Mouse (Mus musculus) bone marrow macrophage, adult 2 months (primary cell): Measurements from ENCODE around the gene Qtrt2. TPM values are rescaled to one million over a fixed set of nuclear protein-coding genes. Genes with fewer than 3 reads are reported as not detected.

Source experiments
- H3K27ac ChIP-seq: 2 replicates; pipeline ENCODE4 v1.5.1; 2012; ENCODE audit warnings: low read depth, low read length; ENCODE audit not compliant: insufficient read depth
- H3K4me1 ChIP-seq: 2 replicates; pipeline ENCODE4 v1.6.1; 2012; ENCODE audit warnings: low read length; ENCODE audit not compliant: control insufficient read depth, insufficient read depth
- H3K4me3 ChIP-seq: 2 replicates; pipeline ENCODE4 v1.5.1; 2012; ENCODE audit warnings: mild to moderate bottlenecking, low read length, moderate library complexity; ENCODE audit not compliant: insufficient read depth
- CTCF ChIP-seq: IDR thresholded peaks from 2 replicates; pipeline ENCODE4 v1.5.1; 2012; ENCODE audit warnings: low read depth, mild to moderate bottlenecking, low read length, moderate library complexity
- POLR2A ChIP-seq: IDR thresholded peaks from 2 replicates; pipeline ENCODE4 v1.6.1; 2012; ENCODE audit warnings: mild to moderate bottlenecking, low read depth, low read length, borderline replicate concordance
- polyA plus RNA-seq: library from polyadenylated mRNA; stranded (reverse); fragments of >200 nt; gene quantifications from 2 replicates; pipeline ENCODE4 v1.2.4, GENCODE M21; 2012; ENCODE audit not compliant: missing spikeins, insufficient read depth, insufficient read length

The Qtrt2 gene
- polyA plus RNA-seq, 1 experiment, result 7.3 TPM

DNA sequence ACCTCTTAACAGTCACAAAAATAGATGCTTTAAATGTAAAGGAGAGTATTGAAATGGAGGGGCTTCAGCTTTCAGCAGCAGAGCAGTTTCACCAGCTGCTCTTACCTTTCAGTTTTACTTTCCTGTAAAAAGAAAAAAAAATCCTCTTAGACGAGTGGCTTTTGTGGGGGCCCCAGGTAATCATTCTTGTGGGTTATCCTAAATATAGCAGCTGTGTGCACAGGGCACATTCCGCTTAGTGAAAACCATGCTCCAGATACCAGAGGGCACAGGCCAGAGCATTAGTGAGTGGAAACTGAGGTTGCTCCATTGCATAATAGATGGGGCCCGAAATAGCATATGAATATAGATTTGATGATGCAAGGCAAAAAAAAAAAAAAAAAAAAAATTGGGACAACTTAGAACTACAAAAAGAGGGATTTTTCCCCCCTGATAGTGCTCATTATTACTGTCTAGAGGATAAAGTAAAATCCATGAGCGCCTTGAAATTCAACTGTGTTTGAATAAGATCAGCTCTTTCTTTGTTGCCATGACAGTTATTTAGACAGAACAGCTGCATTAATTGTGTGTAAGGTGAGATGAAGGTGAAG, 35.8 kb downstream of the Qtrt2 start:
- Histone ChIP-seq H3K4me3 (peak overlapping the region; percentile 82; the same call in 1 of the 2 replicates), H3K4me1 (peaks cover 5% of the 10 kb centered on the region; the same call in 1 of the 2 replicates), H3K27ac (no peak overlapping the region)
- TF ChIP-seq POLR2A, result no peak
- no peak for TF ChIP-seq CTCF

DNA sequence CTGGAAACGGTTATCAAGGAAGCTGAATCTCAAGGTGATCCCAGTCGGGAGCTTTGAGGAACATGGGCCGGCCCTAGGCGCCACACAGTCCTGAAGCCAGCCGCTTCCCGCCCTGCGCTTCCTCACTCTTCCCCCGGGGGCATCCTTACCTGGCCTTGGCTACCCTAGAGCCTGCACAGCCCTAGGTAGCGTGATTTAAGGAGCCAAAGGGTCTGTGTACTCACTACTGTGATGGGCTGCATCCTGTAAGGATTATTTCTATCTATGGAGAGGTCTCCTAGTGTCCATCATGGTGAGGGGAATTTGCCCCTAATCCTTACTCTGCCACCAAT, 36.6 kb downstream of the Qtrt2 start:
- H3K27ac ChIP-seq, result no peak overlapping the region
- TF ChIP-seq CTCF (0 out of 2 replicates have a peak, but pooled peaks have one; percentile 30), POLR2A (0 out of 2 replicates have a peak, but pooled peaks have one; percentile 3)
- H3K4me1 ChIP-seq, result peaks cover 5% of the 10 kb centered on the region; the same call in 1 of the 2 replicates
- H3K4me3 ChIP-seq, result peak overlapping the region; percentile 82

DNA sequence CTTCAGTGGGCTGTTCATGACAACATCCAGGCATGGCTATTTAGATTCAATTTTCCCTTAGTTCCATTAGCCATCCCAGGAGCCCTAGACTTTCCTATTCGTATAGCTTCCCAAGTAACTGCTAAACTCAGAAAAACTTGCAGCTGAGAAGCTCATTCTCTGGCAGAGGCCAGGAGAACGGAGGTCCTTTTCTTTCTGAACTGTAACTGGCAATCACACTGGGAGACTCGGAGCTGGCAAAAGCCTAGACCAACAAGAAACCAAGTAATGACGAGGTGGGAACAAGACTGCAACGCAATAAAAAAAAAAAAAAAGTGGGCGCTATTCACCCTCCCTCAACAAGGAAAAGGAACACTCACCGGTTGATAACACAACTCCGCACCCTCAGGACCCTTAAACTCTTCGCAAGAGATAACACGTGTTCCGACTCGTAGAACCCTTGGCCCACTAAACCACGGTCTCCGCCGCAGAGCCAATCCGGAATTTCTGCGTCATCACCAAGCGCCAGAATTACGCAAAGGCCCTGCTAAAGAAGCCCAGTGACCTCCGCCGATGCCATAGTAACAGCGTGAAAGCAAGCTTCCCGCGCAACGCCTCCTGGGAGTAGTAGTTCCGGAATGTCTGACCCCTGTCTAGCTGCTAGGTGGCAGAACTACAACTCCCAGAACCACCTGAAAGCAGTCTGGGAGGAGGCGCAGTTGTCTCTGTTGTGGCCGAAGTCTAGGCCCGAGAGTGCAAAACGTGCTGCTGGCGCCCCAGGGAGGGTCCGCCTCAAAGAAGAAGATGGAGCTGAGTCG, 37.2 kb downstream of the Qtrt2 start, which contains the start of gene Ccdc191:
Gene Ccdc191 (plus strand): TSS at position 593 of the 797 bp plus-strand sequence.
- H3K4me3 ChIP-seq, result peak within 1 kb of the TSS; percentile 82

DNA sequence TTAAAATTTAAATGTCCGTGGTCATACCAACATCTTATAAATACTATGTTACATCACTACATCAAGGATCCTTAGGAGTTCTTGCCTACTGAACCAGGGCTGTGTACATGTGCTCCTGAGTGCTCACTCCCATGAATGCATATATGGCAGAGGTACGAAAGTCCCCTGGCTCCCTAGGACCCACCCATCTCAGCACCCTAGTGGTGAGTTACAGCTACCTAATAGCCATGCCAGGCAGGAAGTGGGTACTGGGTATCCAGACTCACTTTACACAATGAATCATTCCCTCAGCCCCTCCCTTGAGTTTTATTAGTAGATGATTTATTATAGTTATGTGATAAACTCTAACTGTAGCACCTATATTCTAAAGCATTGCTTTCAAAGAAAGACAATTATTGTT, 44.3 kb downstream of the Qtrt2 start:
- Histone ChIP-seq H3K4me1 (no peaks in the 10 kb centered on the region), H3K4me3 (no peak overlapping the region), H3K27ac (no peak overlapping the region)
- TF ChIP-seq CTCF, result no peak
- no peak for TF ChIP-seq POLR2A

More for the DNA sequence above, 37.2 kb downstream of the Qtrt2 start, which contains the start of gene Ccdc191:
- Histone ChIP-seq H3K27ac (no peak within 1 kb of the TSS), H3K4me1 (peaks cover 5% of the 10 kb centered on the region; the same call in 1 of the 2 replicates)
- no peak for TF ChIP-seq POLR2A
- no peak for TF ChIP-seq CTCF

DNA sequence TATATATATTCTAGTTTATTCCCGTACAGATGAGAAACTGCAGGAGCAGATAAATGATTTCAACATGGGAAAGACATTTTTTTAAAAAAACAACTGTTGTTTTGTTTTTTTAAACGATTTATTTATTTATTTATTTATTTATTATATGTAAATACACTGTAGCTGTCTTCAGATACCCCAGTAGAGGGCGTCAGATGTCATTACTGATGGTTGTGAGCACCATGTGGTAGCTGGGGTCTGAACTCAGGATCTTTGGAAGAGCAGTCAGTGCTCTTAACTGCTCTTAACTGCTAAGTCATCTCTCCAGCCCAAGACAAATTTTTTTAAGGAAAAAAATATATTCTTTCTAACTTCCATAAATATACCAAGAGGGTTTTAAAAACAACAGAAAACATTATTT, 45.0 kb downstream of the Qtrt2 start:
- TF ChIP-seq POLR2A (no peak), CTCF (no peak)
- no peaks in the 10 kb centered on the region for H3K4me1 ChIP-seq
- no peak overlapping the region for H3K4me3 ChIP-seq
- H3K27ac ChIP-seq, result no peak overlapping the region

DNA sequence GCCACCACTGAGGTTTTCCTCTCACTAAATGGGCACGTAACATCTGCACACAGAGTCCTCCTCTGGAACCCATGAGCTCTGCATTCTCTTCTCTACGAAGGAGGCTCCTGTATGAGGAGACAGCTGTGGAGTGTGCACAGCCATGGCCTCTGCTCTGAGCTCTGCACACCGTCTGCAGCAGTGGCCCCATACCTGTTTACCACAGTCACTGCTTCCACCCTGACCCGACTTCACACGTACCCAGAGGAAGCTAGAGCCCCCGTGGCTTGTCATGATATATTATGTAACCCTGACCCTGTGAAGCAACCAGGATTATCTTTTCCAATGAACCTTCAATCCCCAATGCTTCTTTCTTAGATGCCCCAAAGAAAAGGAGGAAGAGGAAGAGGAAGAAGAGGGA, 46.8 kb downstream of the Qtrt2 start:
- no peaks in the 10 kb centered on the region for H3K4me1 ChIP-seq
- H3K27ac ChIP-seq, result no peak overlapping the region
- TF ChIP-seq CTCF, result no peak
- no peak for TF ChIP-seq POLR2A
- H3K4me3 ChIP-seq, result no peak overlapping the region

DNA sequence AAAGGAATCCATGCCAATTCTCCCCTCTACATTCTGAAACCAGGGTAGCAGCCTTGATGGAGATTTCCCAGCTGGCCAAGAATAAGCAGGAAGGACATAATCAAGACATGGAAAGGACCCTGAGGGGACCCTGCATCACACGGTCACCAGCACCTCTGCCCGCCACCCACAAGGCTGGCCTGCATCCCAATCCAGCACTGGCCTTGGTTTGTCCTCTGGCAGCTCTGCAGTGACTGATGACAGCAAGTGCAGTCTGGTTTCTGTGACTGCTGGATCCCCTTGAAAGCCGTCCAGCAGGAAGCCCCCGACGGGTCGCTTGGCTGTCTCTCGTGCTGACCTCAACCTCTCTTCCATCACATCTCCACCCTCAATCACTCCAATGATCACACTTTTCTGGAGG, 55.2 kb downstream of the Qtrt2 start:
- no peak overlapping the region for H3K27ac ChIP-seq
- no peak for TF ChIP-seq CTCF
- no peak for TF ChIP-seq POLR2A
- H3K4me3 ChIP-seq, result no peak overlapping the region
- no peaks in the 10 kb centered on the region for H3K4me1 ChIP-seq

DNA sequence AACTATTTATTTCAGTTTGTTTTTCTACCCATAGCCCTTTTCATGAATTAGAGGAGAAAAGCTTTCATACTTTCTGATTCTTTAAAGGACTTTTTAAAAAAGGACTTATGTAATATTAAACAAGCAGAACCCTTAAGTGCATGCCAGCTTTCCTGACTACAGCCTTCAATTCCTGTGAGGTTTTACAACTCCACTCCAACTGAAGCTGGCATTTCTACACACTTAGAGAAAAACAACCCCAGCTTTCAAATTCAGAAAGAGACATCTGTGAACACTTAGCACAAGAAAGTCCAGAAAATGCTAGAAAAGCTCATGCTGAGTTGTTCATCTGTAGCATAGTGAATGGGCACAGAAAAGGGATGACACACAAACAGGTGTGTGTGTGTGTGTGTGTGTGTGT, 56.8 kb downstream of the Qtrt2 start:
- H3K4me3 ChIP-seq, result no peak overlapping the region
- H3K27ac ChIP-seq, result no peak overlapping the region
- H3K4me1 ChIP-seq, result no peaks in the 10 kb centered on the region
- TF ChIP-seq CTCF, result no peak
- TF ChIP-seq POLR2A, result no peak

DNA sequence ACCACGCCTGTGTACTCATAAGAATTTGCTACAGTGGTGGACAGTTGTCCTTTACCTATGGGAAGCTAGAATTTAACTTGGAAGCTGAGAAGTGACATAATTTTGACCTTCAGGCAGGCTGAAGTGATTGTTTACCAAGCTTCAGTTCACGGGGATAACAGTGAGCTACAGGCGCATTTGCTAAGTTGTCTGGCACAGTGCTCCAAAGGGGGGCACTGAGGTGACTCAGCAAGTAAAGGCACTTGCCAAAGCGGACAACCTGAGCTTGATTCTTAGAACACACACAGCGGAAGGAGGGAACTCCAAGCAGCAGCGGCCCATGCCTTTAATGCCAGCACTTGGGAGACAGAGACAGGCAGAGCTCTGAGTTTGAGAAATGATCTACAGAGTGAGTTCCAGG, 66.0 kb downstream of the Qtrt2 start:
- Histone ChIP-seq H3K4me3 (no peak overlapping the region), H3K4me1 (no peaks in the 10 kb centered on the region), H3K27ac (no peak overlapping the region)
- no peak for TF ChIP-seq POLR2A
- no peak for TF ChIP-seq CTCF

DNA sequence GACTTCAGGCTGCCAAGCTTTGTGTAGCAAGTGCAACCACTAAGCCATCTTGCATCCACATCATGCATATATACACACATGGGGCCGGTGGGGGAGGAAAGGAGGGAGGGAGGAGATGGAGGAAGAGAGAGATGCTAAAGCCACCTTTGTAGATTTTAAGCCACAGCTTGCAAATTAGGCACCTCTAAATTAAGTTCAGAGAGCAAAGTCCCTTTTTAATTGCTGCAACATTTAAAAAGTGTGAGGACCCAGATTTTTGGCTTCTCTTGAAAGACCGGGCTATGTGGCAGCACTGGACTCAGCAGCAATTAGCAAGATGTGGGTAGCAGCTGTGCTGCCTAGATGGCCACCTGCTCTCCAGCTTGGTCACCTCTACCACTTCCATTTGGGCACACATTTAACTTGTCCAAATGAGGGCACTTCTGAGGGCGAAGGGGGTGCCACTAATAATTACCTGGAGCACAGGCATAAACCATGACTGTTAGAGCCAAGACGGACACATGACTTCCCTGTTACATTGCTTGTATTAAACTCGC, 67.6 kb downstream of the Qtrt2 start:
- Histone ChIP-seq H3K4me1 (no peaks in the 10 kb centered on the region), H3K27ac (no peak overlapping the region), H3K4me3 (no peak overlapping the region)
- no peak for TF ChIP-seq CTCF
- no peak for TF ChIP-seq POLR2A
